Mouse (Mus musculus): ENCODE data around the gene Ssbp4.
"Not testable (repeated sequence)": the region's sequence is repeated elsewhere in the genome, so short reads cannot be mapped to it uniquely, and the experiment has no call there.

Ssbp4 gene

DNA sequence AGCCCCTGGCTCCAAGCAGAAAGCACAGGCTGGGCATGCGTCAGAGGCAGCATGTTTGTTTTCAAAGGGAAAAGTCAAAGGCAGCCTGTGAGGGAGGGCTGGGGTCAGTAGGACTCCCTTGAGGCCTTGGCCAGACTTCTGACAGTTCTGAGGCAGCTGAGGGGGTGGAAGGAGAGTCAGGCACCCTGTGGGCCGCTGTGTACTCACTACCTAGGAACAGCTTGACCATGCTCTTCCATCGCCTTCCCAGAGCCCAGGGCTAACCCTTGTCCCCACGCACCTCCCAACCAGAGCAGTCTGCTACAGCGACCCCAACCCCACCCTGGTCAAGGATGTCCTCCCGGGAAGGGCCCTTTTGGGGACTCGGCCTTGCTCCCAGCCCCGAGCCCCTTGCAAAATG, 15.5 kb downstream of the Ssbp4 start:
- DNase-seq (ENCODE audit: low read depth, low spot score) = no peak

DNA sequence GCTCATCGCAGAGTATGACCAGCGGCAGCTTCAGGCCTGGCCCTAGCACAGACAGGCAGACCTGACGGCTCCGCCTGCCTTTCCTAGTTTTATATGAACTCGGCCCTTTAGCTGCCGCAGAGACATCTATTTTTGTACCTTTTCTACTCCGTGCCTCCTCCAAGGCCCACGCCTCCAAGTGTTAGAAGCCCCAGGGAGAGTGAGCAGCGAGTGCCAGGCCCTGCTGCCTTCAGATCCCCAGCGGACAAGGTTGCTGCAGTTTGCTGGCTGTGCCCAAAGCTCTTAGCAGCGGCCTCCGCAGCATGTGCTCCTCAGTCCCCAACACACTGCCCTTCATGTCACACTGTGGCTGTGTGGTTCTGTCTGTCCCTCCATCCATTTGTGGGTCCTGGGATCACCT, 17.1 kb downstream of the Ssbp4 start:
- no peak for DNase-seq (ENCODE audit: low read depth, low spot score)

- DNase-seq (ENCODE audit: low read depth, low spot score) = not testable (repeated sequence)
These were observed 20.7 kb downstream of the Ssbp4 start for GRCm38 (mm10) chr8:70587955-70588354.

GRCm38 (mm10) chr8:70585258-70585652, 23.4 kb downstream of the Ssbp4 start:
- DNase-seq (ENCODE audit: low read depth, low spot score) = no peak

- no peak for DNase-seq (ENCODE audit: low read depth, low spot score)
These were observed 23.9 kb downstream of the Ssbp4 start for GRCm38 (mm10) chr8:70584606-70585257.

GRCm38 (mm10) chr8:70583476-70584387, 24.9 kb downstream of the Ssbp4 start:
- DNase-seq (ENCODE audit: low read depth, low spot score) = no peak

- no peak for DNase-seq (ENCODE audit: low read depth, low spot score)
These were observed 31.5 kb downstream of the Ssbp4 start for GRCm38 (mm10) chr8:70577207-70577606.

DNA sequence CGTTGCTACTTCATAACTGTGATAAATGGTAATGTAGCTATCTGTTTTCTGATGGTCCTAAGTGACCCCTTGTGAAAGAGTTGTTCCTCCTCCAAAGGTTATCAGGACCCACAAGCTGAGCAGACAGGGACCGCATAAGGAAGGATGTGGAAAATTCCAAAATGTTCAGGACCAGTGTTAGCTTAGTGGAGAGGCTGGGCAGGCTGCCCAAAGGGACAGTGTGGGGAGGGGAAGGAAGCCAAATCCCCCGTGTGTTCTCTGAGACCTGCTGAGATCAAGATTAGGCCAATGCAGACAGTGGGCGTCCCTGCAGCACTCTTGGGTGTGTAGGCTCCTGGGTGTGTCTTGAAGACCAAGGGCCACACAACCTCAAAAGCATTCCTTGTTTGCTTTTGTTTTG, 33.8 kb downstream of the Ssbp4 start:
- DNase-seq (ENCODE audit: low read depth, low spot score) = no peak

DNA sequence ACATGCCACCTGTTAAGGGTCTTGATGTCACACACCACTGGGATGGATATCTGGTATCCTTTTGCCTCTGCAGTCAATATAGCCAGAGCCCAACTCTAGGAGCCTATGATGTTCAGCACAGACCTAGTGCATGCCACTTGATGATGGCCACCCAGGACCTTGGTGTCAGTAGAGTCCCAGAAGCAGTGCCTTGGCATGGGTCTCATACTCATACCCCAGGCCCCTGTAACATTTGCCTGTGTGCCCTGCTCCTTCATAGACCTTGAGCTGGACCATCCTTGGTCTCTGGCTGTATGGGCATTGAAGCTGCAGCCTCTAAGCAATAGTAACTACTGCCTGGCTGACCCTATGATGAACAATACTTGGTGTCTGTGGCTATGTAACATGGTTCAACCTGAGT, 34.4 kb downstream of the Ssbp4 start:
- no peak for DNase-seq (ENCODE audit: low read depth, low spot score)

GRCm38 (mm10) chr8:70570990-70571389, 37.7 kb downstream of the Ssbp4 start:
- DNase-seq (ENCODE audit: low read depth, low spot score) = no peak

DNA sequence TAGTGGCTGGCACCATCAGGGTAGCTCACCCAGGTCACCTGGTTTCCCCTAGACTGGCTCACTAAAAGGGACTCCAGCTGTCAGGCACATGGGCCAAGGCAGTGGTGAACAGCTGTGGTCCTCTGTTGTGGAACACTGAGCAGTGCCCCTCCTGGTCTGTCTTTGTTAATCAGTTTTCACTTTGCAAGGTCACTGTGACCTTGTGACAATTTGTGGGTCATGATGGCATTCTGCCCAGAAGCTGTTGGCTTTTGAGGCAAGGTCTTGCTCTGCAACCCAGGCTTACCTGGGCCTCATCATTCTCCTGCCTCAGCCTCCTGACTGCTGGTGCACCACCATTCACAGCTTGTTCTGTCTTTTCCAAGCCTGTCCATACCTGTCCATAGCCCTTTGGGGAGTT, 38.3 kb downstream of the Ssbp4 start:
- DNase-seq (ENCODE audit: low read depth, low spot score) = no peak

DNA sequence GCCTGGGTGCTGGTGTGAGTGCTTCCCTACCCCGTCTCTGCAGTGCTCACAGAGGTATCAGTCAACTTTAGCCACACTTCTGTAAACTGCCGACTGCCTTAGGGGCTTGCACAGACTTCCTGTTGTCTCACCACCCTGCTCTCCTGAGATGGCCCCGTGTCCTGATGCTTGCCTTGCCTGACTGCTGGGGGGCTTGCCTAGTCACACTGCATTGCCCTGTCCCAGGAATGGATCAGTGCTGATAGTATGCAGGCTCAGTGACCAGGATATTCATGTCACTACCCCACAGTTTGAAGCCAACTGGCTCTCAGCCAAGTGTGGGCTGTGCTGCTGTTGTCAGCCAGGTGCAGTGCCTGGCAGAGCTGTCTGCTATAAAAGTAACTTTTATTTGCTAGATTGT, 43.1 kb downstream of the Ssbp4 start:
- no peak for DNase-seq (ENCODE audit: low read depth, low spot score)

GRCm38 (mm10) chr8:70564696-70565235, 43.9 kb downstream of the Ssbp4 start:
- DNase-seq (ENCODE audit: low read depth, low spot score) = no peak

DNA sequence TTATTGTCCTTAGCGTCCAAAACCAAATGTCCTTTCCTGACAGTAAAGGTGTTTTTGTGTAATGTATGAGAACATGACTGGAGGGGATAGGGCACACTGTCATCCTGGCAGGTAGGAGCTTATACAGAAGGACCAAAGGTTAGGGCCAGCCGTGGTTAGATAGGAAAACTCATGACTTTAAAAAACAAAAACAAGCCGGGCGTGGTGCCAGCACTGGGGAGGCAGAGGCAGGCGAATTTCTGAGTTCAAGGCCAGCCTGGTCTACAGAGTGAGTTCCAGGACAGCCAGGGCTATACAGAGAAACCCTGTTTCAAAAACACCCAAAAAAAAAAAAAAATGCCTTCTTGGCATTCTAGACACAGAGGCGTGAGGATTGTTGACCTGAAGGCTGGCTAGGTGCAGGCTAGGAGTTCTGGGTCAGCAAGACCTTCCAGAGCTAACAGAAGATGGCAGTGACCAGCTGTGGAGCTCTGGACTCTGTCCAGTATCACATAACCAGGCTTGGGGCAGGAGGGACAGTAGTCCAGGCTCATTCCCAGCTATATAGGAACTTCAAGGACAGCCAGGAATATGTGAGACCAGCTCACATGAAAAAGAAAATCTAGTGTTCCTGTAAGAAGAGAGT, 44.8 kb downstream of the Ssbp4 start:
- no peak for DNase-seq (ENCODE audit: low read depth, low spot score)

DNA sequence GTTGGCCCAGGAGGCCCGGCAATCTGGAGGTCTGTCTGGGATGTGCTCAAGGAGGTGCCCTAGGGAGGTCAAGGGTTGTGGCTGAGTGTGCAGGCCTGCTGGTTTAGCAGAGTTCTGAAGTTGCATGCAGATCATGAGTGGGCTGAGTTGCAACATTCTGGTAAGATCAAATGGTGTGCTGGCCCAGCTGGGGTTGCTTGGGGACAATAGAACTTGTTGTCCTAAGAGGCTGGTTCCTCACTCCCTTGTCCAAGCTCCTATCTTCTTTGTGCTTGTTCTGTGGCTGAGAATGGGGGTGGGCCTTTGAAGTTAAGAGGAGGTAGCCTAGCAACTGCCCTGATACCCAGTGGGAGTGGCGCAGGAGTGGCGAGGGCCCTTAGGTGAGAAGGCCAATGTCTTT, 45.9 kb downstream of the Ssbp4 start:
- no peak for DNase-seq (ENCODE audit: low read depth, low spot score)

DNA sequence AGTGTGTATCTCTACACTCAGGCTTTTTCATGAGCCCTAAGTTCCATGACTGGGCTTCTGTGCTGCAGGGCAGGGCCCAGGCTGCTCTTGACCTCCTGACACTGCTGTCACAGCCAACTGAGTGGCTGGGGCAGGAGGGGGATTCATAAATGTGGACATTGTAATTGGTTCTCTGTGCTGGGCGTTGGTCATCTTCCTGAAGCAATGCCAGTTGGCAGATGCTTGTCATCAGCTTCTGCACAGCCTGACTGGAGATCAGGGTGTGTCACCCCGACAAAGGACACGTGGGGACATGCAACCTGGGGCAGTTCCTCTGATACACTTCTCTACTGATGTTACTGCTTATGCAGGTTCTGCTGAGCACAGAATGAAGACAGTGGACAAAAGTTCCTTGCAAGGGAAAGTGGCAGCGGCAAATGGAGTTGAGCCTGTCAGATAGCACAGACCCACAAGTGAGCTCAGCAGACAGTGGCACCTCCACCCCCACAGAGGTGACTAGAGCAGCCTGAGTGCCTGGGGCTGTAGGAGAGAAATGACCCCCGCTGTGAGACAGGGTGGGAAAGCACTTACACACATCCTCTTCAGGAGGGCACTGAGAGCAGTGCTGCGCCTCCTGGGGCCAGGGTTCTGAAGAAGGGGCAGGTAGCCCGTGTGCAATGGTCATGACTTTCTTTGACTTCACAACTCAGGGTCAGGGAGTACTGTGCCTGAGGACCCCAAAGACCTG, 46.7 kb downstream of the Ssbp4 start:
- no peak for DNase-seq (ENCODE audit: low read depth, low spot score)

GRCm38 (mm10) chr8:70561357-70561756, 47.3 kb downstream of the Ssbp4 start:
- no peak for DNase-seq (ENCODE audit: low read depth, low spot score)

DNA sequence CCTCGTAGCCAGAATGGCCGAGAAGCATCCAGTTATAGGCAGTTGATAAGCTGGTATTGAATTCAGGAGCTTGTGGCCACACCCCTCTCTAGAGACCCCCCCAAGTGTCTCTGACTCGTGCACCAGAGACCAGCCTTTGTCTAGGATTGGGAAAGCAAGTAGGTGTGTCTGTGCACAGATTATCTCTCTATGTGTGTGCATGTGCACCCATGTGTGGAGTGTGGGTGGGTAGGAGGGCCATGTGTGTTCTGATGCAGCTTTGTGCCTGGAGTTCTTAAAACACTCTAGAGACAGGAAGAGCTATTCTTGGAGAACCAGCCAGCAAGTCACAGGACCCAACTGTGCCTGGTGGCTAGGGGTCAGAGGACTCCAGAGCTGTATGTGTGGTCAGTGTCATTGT, 48.1 kb downstream of the Ssbp4 start:
- DNase-seq (ENCODE audit: low read depth, low spot score) = no peak

DNA sequence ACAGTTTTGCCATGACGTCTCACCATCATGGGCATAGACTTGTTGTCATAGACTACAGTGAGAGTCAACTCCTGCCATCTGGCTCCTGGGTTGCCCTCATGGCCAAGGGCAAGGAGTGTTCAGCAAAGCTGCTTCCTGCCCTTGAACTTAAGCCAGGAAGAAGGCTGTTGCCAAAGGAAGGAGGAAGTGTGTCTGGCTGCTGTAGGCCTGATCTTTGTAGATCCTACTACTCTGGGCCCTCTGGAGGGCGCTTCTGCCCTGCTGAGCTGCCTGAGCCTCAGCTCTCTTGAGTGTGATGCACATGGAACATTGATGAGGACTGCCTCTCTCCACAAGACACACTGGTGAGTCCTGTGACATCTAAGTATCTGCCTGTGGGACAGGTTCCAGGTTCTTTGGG, 48.6 kb downstream of the Ssbp4 start:
- DNase-seq (ENCODE audit: low read depth, low spot score) = no peak

DNA sequence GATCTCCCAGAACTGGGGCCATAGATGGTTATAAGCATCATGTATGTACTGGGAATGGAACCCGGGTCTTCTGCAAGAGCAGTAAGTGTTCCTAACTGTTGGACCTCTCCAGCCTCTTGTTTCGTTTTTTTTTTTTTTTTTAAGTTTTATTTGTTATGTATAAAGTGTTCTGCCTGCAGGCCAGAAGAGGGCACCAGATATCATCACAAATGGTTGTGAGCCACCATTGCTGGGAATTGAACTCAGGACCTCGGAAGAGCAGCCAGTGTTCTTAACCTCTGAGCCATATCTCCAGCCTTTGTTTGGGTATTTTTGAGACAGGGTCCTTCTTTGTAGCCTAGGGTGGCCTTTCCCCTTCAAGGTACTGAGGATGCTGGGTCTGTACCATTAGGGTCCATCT, 49.7 kb downstream of the Ssbp4 start:
- no peak for DNase-seq (ENCODE audit: low read depth, low spot score)

DNA sequence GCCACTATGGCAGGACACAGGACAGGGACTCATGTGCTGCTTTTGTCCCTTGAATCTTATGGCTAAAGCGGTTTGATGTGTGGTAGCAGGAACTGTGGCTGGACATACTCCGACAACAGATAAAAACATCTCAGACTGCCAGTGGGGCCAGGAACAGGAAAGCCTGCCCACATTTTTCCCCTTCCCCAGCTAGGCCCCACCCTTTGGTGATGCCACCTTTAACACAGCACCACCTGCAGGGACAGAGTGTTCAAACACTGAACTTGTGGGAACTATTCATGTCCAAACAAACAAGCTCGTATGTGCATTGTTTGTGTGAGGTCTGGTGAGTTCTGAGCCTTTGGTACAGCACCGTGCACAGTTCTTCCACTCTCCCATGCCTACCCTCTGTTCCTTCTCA, 50.3 kb downstream of the Ssbp4 start:
- DNase-seq (ENCODE audit: low read depth, low spot score) = no peak

All from retina, postnatal 7 days (tissue).